Mouse (Mus musculus): Measurements from ENCODE around the gene Med29. TPM values are rescaled to one million over a fixed set of nuclear protein-coding genes. Genes with fewer than 3 reads are reported as not detected.

Med29 gene
- polyA plus RNA-seq, 1 experiment from 2014 or later: 54.3 TPM

DNA sequence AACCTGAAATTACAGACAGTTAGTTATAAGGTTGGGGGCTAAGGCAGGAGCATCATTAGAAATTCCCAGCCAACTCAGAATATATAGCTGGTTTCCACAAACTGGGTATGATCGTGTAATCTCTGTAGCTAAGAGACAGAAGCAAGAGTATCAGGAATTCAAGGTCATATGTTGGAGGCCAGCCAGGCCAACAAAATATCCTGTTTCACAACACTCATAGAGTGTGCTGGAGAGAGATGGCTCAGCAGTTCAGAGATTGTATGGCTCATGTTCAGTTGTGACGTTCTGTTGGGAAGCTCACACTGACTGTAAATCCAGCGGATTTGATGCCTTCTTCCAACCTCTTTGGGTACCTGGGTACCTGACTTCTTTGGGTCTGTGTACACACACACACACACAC is 44.8 kb downstream of the Med29 start:
- ATAC-seq (replicated peaks; ENCODE audit: insufficient number of reproducible peaks, low FRiP score, low TSS enrichment): no peak
- peaks cover 7% of the 10 kb centered on the region; the same call in 1 of the 2 replicates for H3K36me3 ChIP-seq (ENCODE audit: control insufficient read depth, insufficient read depth, low read length)
- H3K4me1 ChIP-seq (ENCODE audit: control insufficient read depth, insufficient read depth, low read length): peaks cover 10% of the 10 kb centered on the region
- H3K9ac ChIP-seq (ENCODE audit: low read depth, low read length): no peak overlapping the region
- no peak overlapping the region for H3K4me2 ChIP-seq
- H3K9me3 ChIP-seq (replicated peaks; ENCODE audit: control insufficient read depth, low read length): no peaks in the 10 kb centered on the region
- no peaks in the 10 kb centered on the region for H3K27me3 ChIP-seq (ENCODE audit: control insufficient read depth, insufficient read depth, low read length)
- no peak overlapping the region for H3K4me3 ChIP-seq (ENCODE audit: low read depth, low read length)
- no peak overlapping the region for H3K27ac ChIP-seq (ENCODE audit: low read depth, low read length)
- 76% methylated on average over 3 of the region's 3 CpGs for WGBS (ENCODE audit: insufficient replicate concordance)

DNA sequence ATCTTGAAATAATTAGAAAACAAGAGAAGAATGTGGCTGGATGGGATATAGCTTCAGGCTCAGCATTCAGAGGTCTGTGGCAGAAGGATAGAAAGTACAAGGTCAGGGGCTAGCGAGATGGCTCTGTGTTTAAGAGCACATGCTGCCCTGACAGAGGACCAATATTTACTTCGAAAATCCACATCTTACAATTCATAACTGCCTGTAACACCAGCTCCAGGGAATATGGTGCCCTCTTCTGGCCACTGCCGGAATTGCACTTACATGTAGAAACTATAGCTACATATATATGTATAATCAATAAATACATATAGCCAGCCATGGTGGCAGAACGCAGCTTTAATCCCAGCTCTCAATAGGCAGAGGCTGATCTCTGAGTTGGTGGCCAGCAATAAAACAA is 47.9 kb downstream of the Med29 start:
- H3K36me3 ChIP-seq (ENCODE audit: control insufficient read depth, insufficient read depth, low read length): no peaks in the 10 kb centered on the region
- H3K9ac ChIP-seq (ENCODE audit: low read depth, low read length): no peak overlapping the region
- peaks cover under 1% of the 10 kb centered on the region; the same call in 1 of the 2 replicates for H3K4me1 ChIP-seq (ENCODE audit: control insufficient read depth, insufficient read depth, low read length)
- no peaks in the 10 kb centered on the region for H3K27me3 ChIP-seq (ENCODE audit: control insufficient read depth, insufficient read depth, low read length)
- no peak overlapping the region for H3K27ac ChIP-seq (ENCODE audit: low read depth, low read length)
- no peak overlapping the region for H3K4me2 ChIP-seq
- H3K4me3 ChIP-seq (ENCODE audit: low read depth, low read length): no peak overlapping the region
- H3K9me3 ChIP-seq (replicated peaks; ENCODE audit: control insufficient read depth, low read length): no peaks in the 10 kb centered on the region
- 11% methylated on average over 4 of the region's 4 CpGs for WGBS (ENCODE audit: insufficient replicate concordance)
- ATAC-seq (replicated peaks; ENCODE audit: insufficient number of reproducible peaks, low FRiP score, low TSS enrichment): no peak

DNA sequence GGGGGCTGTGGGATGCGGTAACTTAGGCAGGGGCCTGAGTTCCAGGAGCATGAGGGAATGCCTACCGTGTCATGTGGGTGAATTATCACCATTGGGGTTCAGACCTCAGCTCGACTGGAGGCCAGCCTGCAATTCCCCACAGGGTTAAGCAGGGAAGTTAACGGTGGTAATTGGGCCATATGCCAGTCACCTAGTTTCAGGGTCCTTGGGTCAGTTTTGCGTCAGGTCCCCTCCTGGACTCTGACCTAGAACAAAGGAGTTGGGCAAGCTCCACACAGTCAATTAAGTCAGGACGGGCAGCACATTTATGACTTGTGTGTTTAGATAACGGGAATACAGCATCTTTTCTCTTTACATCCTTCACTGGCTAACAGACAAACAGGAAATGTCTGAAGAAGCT is 51.1 kb downstream of the Med29 start:
- Histone ChIP-seq H3K9ac (ENCODE audit: low read depth, low read length) (no peak overlapping the region), H3K4me2 (no peak overlapping the region), H3K27ac (ENCODE audit: low read depth, low read length) (no peak overlapping the region), H3K36me3 (ENCODE audit: control insufficient read depth, insufficient read depth, low read length) (no peaks in the 10 kb centered on the region), H3K4me3 (ENCODE audit: low read depth, low read length) (no peak overlapping the region), H3K27me3 (ENCODE audit: control insufficient read depth, insufficient read depth, low read length) (no peaks in the 10 kb centered on the region), H3K4me1 (ENCODE audit: control insufficient read depth, insufficient read depth, low read length) (peaks cover 11% of the 10 kb centered on the region; the same call in 1 of the 2 replicates), H3K9me3 (replicated peaks; ENCODE audit: control insufficient read depth, low read length) (no peaks in the 10 kb centered on the region)
- WGBS (ENCODE audit: insufficient replicate concordance): 38% methylated on average over 7 of the region's 7 CpGs
- ATAC-seq (replicated peaks; ENCODE audit: insufficient number of reproducible peaks, low FRiP score, low TSS enrichment): no peak

DNA sequence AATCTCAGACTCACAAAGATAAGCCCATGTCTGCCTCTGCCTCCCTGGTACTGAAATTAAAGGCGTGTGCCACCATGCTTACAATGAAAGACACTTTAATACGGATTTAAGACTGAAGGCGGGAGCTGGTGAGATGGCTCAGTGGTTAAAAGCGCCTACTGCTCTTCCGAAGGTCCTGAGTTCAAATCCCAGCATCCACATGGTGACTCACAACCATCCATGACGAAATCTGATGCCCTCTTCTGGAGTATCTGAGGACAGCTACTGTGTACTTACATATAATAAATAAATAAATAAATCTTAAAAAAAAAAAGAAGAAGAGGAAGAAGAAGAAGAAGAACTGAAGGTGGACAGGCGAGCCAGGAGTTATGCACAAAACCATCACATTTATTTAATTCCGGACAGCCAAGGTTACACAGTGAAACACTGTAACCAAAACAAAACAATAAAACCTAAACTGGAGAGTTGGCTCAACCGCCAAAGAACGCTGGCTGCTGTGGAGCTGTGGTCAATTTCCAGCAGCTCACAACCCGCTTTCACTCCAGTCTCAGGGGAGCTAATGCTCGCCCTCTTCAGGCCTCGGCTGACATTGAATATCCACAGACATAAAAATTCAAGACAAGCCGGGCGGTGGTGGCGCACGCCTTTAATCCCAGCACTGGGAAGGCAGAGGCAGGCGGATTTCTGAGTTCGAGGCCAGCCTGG is 53.1 kb downstream of the Med29 start:
- H3K36me3 ChIP-seq (ENCODE audit: control insufficient read depth, insufficient read depth, low read length): 0 out of 2 replicates have a peak, but pooled peaks cover 3% of the 10 kb centered on the region
- peak overlapping the region; percentile 90 for H3K27ac ChIP-seq (ENCODE audit: low read depth, low read length)
- 78% methylated on average over 19 of the region's 19 CpGs for WGBS (ENCODE audit: insufficient replicate concordance)
- H3K9ac ChIP-seq (ENCODE audit: low read depth, low read length): peak overlapping the region; percentile 87; the same call in 1 of the 2 replicates
- peaks cover 11% of the 10 kb centered on the region; the same call in 1 of the 2 replicates for H3K4me1 ChIP-seq (ENCODE audit: control insufficient read depth, insufficient read depth, low read length)
- no peaks in the 10 kb centered on the region for H3K27me3 ChIP-seq (ENCODE audit: control insufficient read depth, insufficient read depth, low read length)
- H3K4me3 ChIP-seq (ENCODE audit: low read depth, low read length): peak overlapping the region; percentile 80
- no peak for ATAC-seq (replicated peaks; ENCODE audit: insufficient number of reproducible peaks, low FRiP score, low TSS enrichment)
- H3K4me2 ChIP-seq: peak overlapping the region; percentile 92
- H3K9me3 ChIP-seq (replicated peaks; ENCODE audit: control insufficient read depth, low read length): no peaks in the 10 kb centered on the region

DNA sequence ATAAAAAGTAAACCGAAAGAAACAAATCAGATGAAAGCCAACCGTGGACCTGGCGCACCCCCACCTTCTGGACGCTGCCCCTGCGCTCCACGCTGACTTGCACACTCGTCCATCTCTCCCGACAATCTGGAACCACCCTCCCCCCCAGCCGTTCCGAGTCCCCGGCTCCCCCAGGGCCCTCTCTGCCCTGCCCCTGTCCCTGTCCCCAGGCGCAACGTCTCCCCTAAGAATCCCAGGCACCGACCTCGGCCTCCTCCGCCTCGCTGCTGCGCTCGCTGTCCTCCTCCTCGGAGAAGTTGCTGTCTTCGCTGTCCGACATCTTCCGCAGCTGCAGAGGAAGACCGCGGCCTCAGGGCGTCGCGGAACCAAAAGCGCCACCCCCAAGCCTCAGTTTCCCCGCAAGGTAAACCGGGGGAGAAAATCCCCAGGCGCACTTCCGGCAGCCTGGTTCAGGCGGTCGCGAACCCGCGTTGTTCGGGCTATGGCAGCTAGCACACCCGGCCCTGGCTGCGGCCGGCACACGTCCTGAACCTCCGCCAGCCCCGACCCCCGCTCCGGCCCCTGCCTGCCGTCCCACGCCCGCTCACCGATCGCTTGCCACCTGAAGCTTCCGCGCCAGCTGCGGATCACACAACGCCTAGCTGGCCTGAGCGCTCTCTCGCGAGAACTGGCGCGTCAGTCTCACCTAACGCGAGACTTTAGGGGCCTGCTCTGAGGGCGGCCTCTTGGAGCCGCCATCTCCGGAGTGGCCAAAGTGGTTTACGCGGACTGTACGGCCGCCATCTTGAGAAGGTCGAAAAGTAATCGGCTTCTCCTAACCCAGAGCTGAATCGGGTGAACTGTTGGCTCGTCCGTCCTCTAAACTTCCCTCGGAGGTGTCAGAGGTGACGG is 54.2 kb downstream of the Med29 start, which contains the start of gene Supt5:
Gene Supt5 (minus strand): TSS at position 639 of the 891 bp plus-strand sequence.
- Histone ChIP-seq H3K4me3 (ENCODE audit: low read depth, low read length) (peak within 1 kb of the TSS; percentile 80), H3K9me3 (replicated peaks; ENCODE audit: control insufficient read depth, low read length) (no peaks in the 10 kb centered on the region), H3K27me3 (ENCODE audit: control insufficient read depth, insufficient read depth, low read length) (no peaks in the 10 kb centered on the region), H3K9ac (ENCODE audit: low read depth, low read length) (peak within 1 kb of the TSS; percentile 87), H3K4me2 (peak within 1 kb of the TSS; percentile 92), H3K4me1 (ENCODE audit: control insufficient read depth, insufficient read depth, low read length) (peaks cover 11% of the 10 kb centered on the region; the same call in 1 of the 2 replicates), H3K36me3 (ENCODE audit: control insufficient read depth, insufficient read depth, low read length) (0 out of 2 replicates have a peak, but pooled peaks cover 3% of the 10 kb centered on the region), H3K27ac (ENCODE audit: low read depth, low read length) (peak within 1 kb of the TSS; percentile 90)
- ATAC-seq (replicated peaks; ENCODE audit: insufficient number of reproducible peaks, low FRiP score, low TSS enrichment): peak; percentile 95
- WGBS (ENCODE audit: insufficient replicate concordance): under 1% methylated on average over 77 of the region's 77 CpGs

Other genes with a start within 250 kb of the Med29 start
- 23.9 and 32.3 TPM in 2 replicates for gene Fbl, start 223.0 kb downstream of the Med29 start, polyA plus RNA-seq (2014; fragmentation: Nextera tagmentation; extraction: Ambion mirVana)
- 8.5 and 9.9 TPM in 2 replicates for gene Dyrk1b, start 213.2 kb downstream of the Med29 start, polyA plus RNA-seq (2014; fragmentation: Nextera tagmentation; extraction: Ambion mirVana)
- gene Eid2, start 124.8 kb downstream of the Med29 start, polyA plus RNA-seq (2014; fragmentation: Nextera tagmentation; extraction: Ambion mirVana): 5.4 TPM in 2 replicates
- gene Eid2b, start 115.0 kb downstream of the Med29 start, polyA plus RNA-seq (2014; fragmentation: Nextera tagmentation; extraction: Ambion mirVana): 6.3 and 8.1 TPM in 2 replicates
- not detected in 2 replicates for gene Selenov, start 101.5 kb downstream of the Med29 start, polyA plus RNA-seq (2014; fragmentation: Nextera tagmentation; extraction: Ambion mirVana)
- gene Dll3, start 90.5 kb downstream of the Med29 start, polyA plus RNA-seq (2014; fragmentation: Nextera tagmentation; extraction: Ambion mirVana): 0.24 and 0.43 TPM in 2 replicates
- gene Timm50, start 80.6 kb downstream of the Med29 start, polyA plus RNA-seq (2014; fragmentation: Nextera tagmentation; extraction: Ambion mirVana): 139 and 141 TPM in 2 replicates
- gene Supt5, start 54.0 kb downstream of the Med29 start, polyA plus RNA-seq (2014; fragmentation: Nextera tagmentation; extraction: Ambion mirVana): 55.2 and 60.3 TPM in 2 replicates
- 750 and 792 TPM in 2 replicates for gene Rps16, start 42.1 kb downstream of the Med29 start, polyA plus RNA-seq (2014; fragmentation: Nextera tagmentation; extraction: Ambion mirVana)
- 44.6 and 47.8 TPM in 2 replicates for gene Plekhg2, start 20.1 kb downstream of the Med29 start, polyA plus RNA-seq (2014; fragmentation: Nextera tagmentation; extraction: Ambion mirVana)
- 10.9 and 11.6 TPM in 2 replicates for gene Zfp36, start 12.5 kb downstream of the Med29 start, polyA plus RNA-seq (2014; fragmentation: Nextera tagmentation; extraction: Ambion mirVana)
- gene Paf1, start 243 bp upstream of the Med29 start, polyA plus RNA-seq (2014; fragmentation: Nextera tagmentation; extraction: Ambion mirVana): 70.2 and 81.4 TPM in 2 replicates
- 5.8 and 6.4 TPM in 2 replicates for gene Gmfg, start 44.7 kb upstream of the Med29 start, polyA plus RNA-seq (2014; fragmentation: Nextera tagmentation; extraction: Ambion mirVana)
- gene Lrfn1, start 59.3 kb upstream of the Med29 start, polyA plus RNA-seq (2014; fragmentation: Nextera tagmentation; extraction: Ambion mirVana): 1.4 and 1.7 TPM in 2 replicates
- gene Ifnl2, start 117.7 kb upstream of the Med29 start, polyA plus RNA-seq (2014; fragmentation: Nextera tagmentation; extraction: Ambion mirVana): not detected in 2 replicates
- not detected in 2 replicates for gene Ifnl3, start 130.1 kb upstream of the Med29 start, polyA plus RNA-seq (2014; fragmentation: Nextera tagmentation; extraction: Ambion mirVana)
- gene Sycn, start 148.2 kb upstream of the Med29 start, polyA plus RNA-seq (2014; fragmentation: Nextera tagmentation; extraction: Ambion mirVana): not detected in 2 replicates
- gene Nccrp1, start 154.5 kb upstream of the Med29 start, polyA plus RNA-seq (2014; fragmentation: Nextera tagmentation; extraction: Ambion mirVana): not detected in 2 replicates
- gene Samd4b, start 205.4 kb upstream of the Med29 start, polyA plus RNA-seq (2014; fragmentation: Nextera tagmentation; extraction: Ambion mirVana): 22.2 and 22.8 TPM in 2 replicates
- gene Pak4, start 205.5 kb upstream of the Med29 start, polyA plus RNA-seq (2014; fragmentation: Nextera tagmentation; extraction: Ambion mirVana): 25.4 and 27.6 TPM in 2 replicates
- 0.17 TPM in 1 of 2 replicates, not detected in the other for gene Acp7, start 238.6 kb upstream of the Med29 start, polyA plus RNA-seq (2014; fragmentation: Nextera tagmentation; extraction: Ambion mirVana)